Mouse (Mus musculus): ENCODE data around the gene L3mbtl3. TPM values are rescaled to one million over a fixed set of nuclear protein-coding genes. Genes with fewer than 3 reads are reported as not detected.

The L3mbtl3 gene
- total and polyA plus RNA-seq, 3 experiments = 1.8 to 3.5 TPM; not detected in 1

DNA sequence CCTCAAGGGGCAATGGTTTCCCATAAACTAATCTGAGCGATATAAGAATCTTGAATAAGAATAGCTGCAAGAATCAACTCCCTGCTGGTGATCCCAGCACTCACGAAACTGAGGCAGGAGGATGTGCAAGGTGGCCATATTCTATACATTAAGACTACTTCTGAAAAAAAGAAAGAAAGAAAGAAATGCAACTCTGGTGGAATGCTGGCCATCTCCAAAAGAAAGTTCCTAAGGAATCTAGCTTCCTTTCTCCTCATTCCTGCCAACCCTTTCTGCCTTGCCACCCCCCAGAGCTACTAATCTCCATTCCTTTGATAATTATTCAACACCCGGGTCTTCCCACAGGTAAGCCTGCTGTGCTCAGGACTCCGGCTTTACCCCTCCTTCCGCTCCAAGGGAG is 41.8 kb downstream of the L3mbtl3 start:
- no peaks in the 10 kb centered on the region for H3K36me3 ChIP-seq (ENCODE audit: control insufficient read depth in 1 of 2, insufficient read depth in 2 of 2, low read length in 2 of 2)
- no peaks in the 10 kb centered on the region for H3K27me3 ChIP-seq (ENCODE audit: control insufficient read depth in 1 of 2, insufficient read depth in 2 of 2, low read length in 2 of 2)
- no peak overlapping the region for H3K4me3 ChIP-seq (ENCODE audit: control insufficient read depth in 1 of 2, insufficient read depth in 1 of 2, low read depth in 2 of 2, low read length in 2 of 2)
- no peaks in the 10 kb centered on the region for H3K4me1 ChIP-seq (ENCODE audit: control insufficient read depth in 1 of 2, insufficient read depth in 2 of 2, low read length in 2 of 2)
- TF ChIP-seq UBTF (IDR thresholded peaks at IDR 0.05; ENCODE audit: borderline replicate concordance, insufficient read depth, low read depth, low read length) (no peak), USF2 (IDR thresholded peaks at IDR 0.05; ENCODE audit: borderline replicate concordance in 1 of 2, insufficient read depth in 1 of 2, low read depth in 1 of 2, low read length in 2 of 2) (no peak), ETS1 (IDR thresholded peaks at IDR 0.05; ENCODE audit: low read depth, low read length) (no peak), RCOR1 (IDR thresholded peaks at IDR 0.05; ENCODE audit: low read depth, low read length) (no peak), HCFC1 (IDR thresholded peaks at IDR 0.05; ENCODE audit: low read depth, low read length) (no peak), MXI1 (IDR thresholded peaks at IDR 0.05; ENCODE audit: low read depth, low read length) (no peak), SMC3 (IDR thresholded peaks at IDR 0.05; ENCODE audit: low read depth, low read length) (no peak), POLR2AphosphoS2 (IDR thresholded peaks at IDR 0.05; ENCODE audit: low read length) (no peak), ELF1 (IDR thresholded peaks at IDR 0.05; ENCODE audit: low read depth, low read length) (no peak), ZC3H11A (IDR thresholded peaks at IDR 0.05; ENCODE audit: low read depth, low read length) (no peak), MEF2A (IDR thresholded peaks at IDR 0.05; ENCODE audit: extremely low read depth, insufficient replicate concordance, low read depth, low read length, poor library complexity, severe bottlenecking) (no peak), ZKSCAN1 (IDR thresholded peaks at IDR 0.05; ENCODE audit: low read depth, low read length) (no peak)
- H3K79me2 ChIP-seq (ENCODE audit: control insufficient read depth, insufficient read depth, low read length, poor library complexity) = no peaks in the 10 kb centered on the region
- no peak overlapping the region for H3K27ac ChIP-seq (ENCODE audit: control insufficient read depth, low read depth, low read length)
- no peaks in the 10 kb centered on the region for H3K9me3 ChIP-seq (replicated peaks; ENCODE audit: insufficient read depth, low read length)
- DNase-seq (ENCODE audit: low read depth, low spot score) = no peak
- no peak overlapping the region for H3K9ac ChIP-seq (ENCODE audit: control insufficient read depth, low read depth, low read length, poor library complexity, severe bottlenecking)

GRCm38 (mm10) chr10:26332781-26333180 is 43.0 kb downstream of the L3mbtl3 start:
- H3K27ac ChIP-seq (ENCODE audit: control insufficient read depth, low read depth, low read length) = no peak overlapping the region
- H3K27me3 ChIP-seq (ENCODE audit: control insufficient read depth in 1 of 2, insufficient read depth in 2 of 2, low read length in 2 of 2) = no peaks in the 10 kb centered on the region
- H3K9me3 ChIP-seq (replicated peaks; ENCODE audit: insufficient read depth, low read length) = no peaks in the 10 kb centered on the region
- H3K36me3 ChIP-seq (ENCODE audit: control insufficient read depth in 1 of 2, insufficient read depth in 2 of 2, low read length in 2 of 2) = no peaks in the 10 kb centered on the region
- no peak for DNase-seq (ENCODE audit: low read depth, low spot score)
- TF ChIP-seq MEF2A (IDR thresholded peaks at IDR 0.05; ENCODE audit: extremely low read depth, insufficient replicate concordance, low read depth, low read length, poor library complexity, severe bottlenecking) = no peak
- no peak for TF ChIP-seq GATA1 (IDR thresholded peaks at IDR 0.05; ENCODE audit: low read depth, low read length)
- no peak for TF ChIP-seq ZNF384 (IDR thresholded peaks at IDR 0.05; ENCODE audit: low read depth, low read length)
- TF ChIP-seq USF2 (IDR thresholded peaks at IDR 0.05; ENCODE audit: borderline replicate concordance in 1 of 2, insufficient read depth in 1 of 2, low read depth in 1 of 2, low read length in 2 of 2) = no peak
- TF ChIP-seq ZMIZ1 (IDR thresholded peaks at IDR 0.05; ENCODE audit: low read depth, low read length) = no peak
- TF ChIP-seq TAL1 (IDR thresholded peaks at IDR 0.05; ENCODE audit: low read length) = no peak
- no peak for TF ChIP-seq CHD1 (IDR thresholded peaks at IDR 0.05; ENCODE audit: low read depth, low read length)
- TF ChIP-seq ETS1 (IDR thresholded peaks at IDR 0.05; ENCODE audit: low read depth, low read length) = no peak
- no peak overlapping the region for H3K9ac ChIP-seq (ENCODE audit: control insufficient read depth, low read depth, low read length, poor library complexity, severe bottlenecking)
- H3K4me1 ChIP-seq (ENCODE audit: control insufficient read depth in 1 of 2, insufficient read depth in 2 of 2, low read length in 2 of 2) = no peaks in the 10 kb centered on the region
- no peak overlapping the region for H3K4me3 ChIP-seq (ENCODE audit: control insufficient read depth in 1 of 2, insufficient read depth in 1 of 2, low read depth in 2 of 2, low read length in 2 of 2)
- no peaks in the 10 kb centered on the region for H3K79me2 ChIP-seq (ENCODE audit: control insufficient read depth, insufficient read depth, low read length, poor library complexity)

Data from MEL (cell line).